In genomic region chr2:114411940-114412715, GRCm38 (mm10) we compare ENCODE assay signal across 21 mouse cellular contexts.
DNase-seq lines count a peak whose midpoint lies in the region; ATAC-seq and TF ChIP-seq lines count a peak whose summit lies in the region.
"Had no signal": no experiment of that assay in that cellular context is flagged by ENCODE, and none has a peak within 500 bp of the region (broad histone marks: within the 10 kb centered on the region; RNA-seq: fewer than 3 reads in every experiment).

No protein-coding gene starts in this region.

- H3K9ac ChIP-seq in neural tube, embryonic 13.5 days, result no peak overlapping the region
- H3K9ac ChIP-seq in midbrain, embryonic 16.5 days (ENCODE audit: low read depth, low read length), result no peak overlapping the region
- H3K9ac ChIP-seq: hindbrain, embryonic 12.5 days; kidney, embryonic 15.5 days; limb, embryonic 15.5 days; liver, embryonic 14.5 days; lung, embryonic 15.5 days had no signal

- H3K4me1 ChIP-seq in neural tube, embryonic 13.5 days (replicated peaks), result 0 out of 2 replicates have a peak, but pooled peaks cover 3% of the 10 kb centered on the region
- H3K4me1 ChIP-seq in cortical plate, adult 2 months (ENCODE audit: control insufficient read depth, insufficient read depth, low read length), result no peaks in the 10 kb centered on the region
- no peaks in the 10 kb centered on the region for H3K4me1 ChIP-seq in midbrain, embryonic 16.5 days (ENCODE audit: control insufficient read depth, insufficient read depth, low read length)
- H3K4me1 ChIP-seq in lung, adult 2 months (ENCODE audit: control insufficient read depth, insufficient read depth, low read length), result no peaks in the 10 kb centered on the region
- H3K4me1 ChIP-seq: hindbrain, embryonic 12.5 days; kidney, embryonic 15.5 days; limb, embryonic 15.5 days; lung, embryonic 15.5 days had no signal

- TF ChIP-seq CTCF in cortical plate, adult 2 months (IDR thresholded peaks at IDR 0.05; ENCODE audit: extremely low read depth, insufficient read depth, low read length), result no peak
- no peak for TF ChIP-seq CTCF in lung, adult 2 months (IDR thresholded peaks at IDR 0.05; ENCODE audit: insufficient read depth, low read length)

- no peaks in the 10 kb centered on the region for H3K36me3 ChIP-seq in neural tube, embryonic 13.5 days
- no peaks in the 10 kb centered on the region for H3K36me3 ChIP-seq in midbrain, embryonic 16.5 days (ENCODE audit: control insufficient read depth, insufficient read depth, low read length)
- H3K36me3 ChIP-seq: hindbrain, embryonic 12.5 days; kidney, embryonic 15.5 days; limb, embryonic 15.5 days; lung, embryonic 15.5 days had no signal

- DNase-seq in neural tube, embryonic 10.5 days (ENCODE audit: extremely low spot score, low spot score), result no peak
- no peak for DNase-seq in cerebellum, postnatal 14 days
- DNase-seq in lung, adult 2 months, result no peak
- no peak for DNase-seq in retina, embryonic 14.5 days (ENCODE audit: low spot score)
- DNase-seq: cerebellum, adult 18-20 months; cerebellum, postnatal 25 days; gastrocnemius, postnatal 36 days; kidney, adult 11 months; kidney, postnatal 4 days; left cerebral cortex, postnatal 4 days; lung, postnatal 4 days; thymus, adult 2 months; thymus, postnatal 4 days had no signal

- peak overlapping the region; percentile 17 for H3K4me2 ChIP-seq in neural tube, embryonic 13.5 days
- peak overlapping the region; percentile 38 for H3K4me2 ChIP-seq in midbrain, embryonic 16.5 days (ENCODE audit: low read length)
- H3K4me2 ChIP-seq: hindbrain, embryonic 12.5 days; kidney, embryonic 15.5 days; limb, embryonic 15.5 days; lung, embryonic 15.5 days had no signal

- no peaks in the 10 kb centered on the region for H3K27me3 ChIP-seq in neural tube, embryonic 13.5 days
- H3K27me3 ChIP-seq in midbrain, embryonic 16.5 days (ENCODE audit: control insufficient read depth, insufficient read depth, low read depth, low read length), result no peaks in the 10 kb centered on the region
- H3K27me3 ChIP-seq: hindbrain, embryonic 12.5 days; kidney, embryonic 15.5 days; lung, embryonic 15.5 days had no signal

- no peak overlapping the region for H3K4me3 ChIP-seq in neural tube, embryonic 13.5 days
- H3K4me3 ChIP-seq in cortical plate, adult 2 months (ENCODE audit: insufficient read depth, low read length), result peak overlapping the region; percentile 22; the same call in 1 of the 2 replicates
- H3K4me3 ChIP-seq in midbrain, embryonic 16.5 days (ENCODE audit: low read depth, low read length), result peak overlapping the region; percentile 7; the same call in 1 of the 2 replicates
- no peak overlapping the region for H3K4me3 ChIP-seq in lung, adult 2 months (replicated peaks; ENCODE audit: extremely low read depth, low read depth, low read length)
- H3K4me3 ChIP-seq: hindbrain, embryonic 12.5 days; kidney, embryonic 15.5 days; limb, embryonic 15.5 days; lung, embryonic 15.5 days had no signal

- ATAC-seq in neural tube, embryonic 13.5 days (ENCODE audit: low read depth), result no peak
- peak; percentile 76 for ATAC-seq in midbrain, embryonic 16.5 days

- no peak for TF ChIP-seq POLR2A in cortical plate, adult 2 months (IDR thresholded peaks at IDR 0.05; ENCODE audit: extremely low read depth, insufficient read depth, low read length)
- no peak for TF ChIP-seq POLR2A in lung, adult 2 months (IDR thresholded peaks at IDR 0.05; ENCODE audit: borderline replicate concordance, extremely low read depth, low read depth, low read length)

- H3K27ac ChIP-seq in neural tube, embryonic 13.5 days (replicated peaks), result no peak overlapping the region
- no peak overlapping the region for H3K27ac ChIP-seq in cortical plate, adult 2 months (ENCODE audit: insufficient read depth, low read length)
- H3K27ac ChIP-seq in midbrain, embryonic 16.5 days (ENCODE audit: low read length), result peak overlapping the region; percentile 11
- H3K27ac ChIP-seq: hindbrain, embryonic 12.5 days; kidney, embryonic 15.5 days; limb, embryonic 15.5 days; liver, embryonic 14.5 days; lung, embryonic 15.5 days had no signal

- no peaks in the 10 kb centered on the region for H3K9me3 ChIP-seq in neural tube, embryonic 13.5 days
- no peaks in the 10 kb centered on the region for H3K9me3 ChIP-seq in midbrain, embryonic 16.5 days (replicated peaks; ENCODE audit: control insufficient read depth, low read length, poor library complexity, severe bottlenecking)
- H3K9me3 ChIP-seq: hindbrain, embryonic 12.5 days; kidney, embryonic 15.5 days; limb, embryonic 15.5 days; lung, embryonic 15.5 days had no signal

- 56% methylated on average over 17 of the region's 17 CpGs for WGBS in neural tube, embryonic 13.5 days
- WGBS in midbrain, embryonic 16.5 days, result 38% methylated on average over 17 of the region's 17 CpGs
- WGBS in lung, adult 2 months, result 59% methylated on average over 17 of the region's 17 CpGs

Comparison
In these comparisons a context has a peak if more than half of its experiments do, and no peak if none do; other contexts are left out.
1. H3K4me3 ChIP-seq: peak in cortical plate, adult 2 months (single experiment) and midbrain, embryonic 16.5 days (single experiment); none in neural tube, embryonic 13.5 days (single experiment) and lung, adult 2 months (single experiment).